Comparison of ENCODE assay signal across 8 mouse cellular contexts in genomic region chr6:83913710-83914109, GRCm38 (mm10). TPM values are rescaled to one million over a fixed set of nuclear protein-coding genes. Genes with fewer than 3 reads are reported as not detected.
A peak's percentile ranks its signal among the peaks of the same experiment; 100 is the strongest.
DNase-seq lines count a peak whose midpoint lies in the region; ATAC-seq and TF ChIP-seq lines count a peak whose summit lies in the region.

No protein-coding gene starts in this region.

- H3K9ac ChIP-seq in kidney, postnatal 0 days (ENCODE audit: low read depth, low read length) = no peak overlapping the region
- H3K9ac ChIP-seq in forebrain, postnatal 0 days = no peak overlapping the region
- no peak overlapping the region for H3K9ac ChIP-seq in liver, embryonic 15.5 days

- 39% methylated on average over 4 of the region's 4 CpGs for WGBS in kidney, postnatal 0 days
- WGBS in forebrain, postnatal 0 days = 37% methylated on average over 4 of the region's 4 CpGs
- 21% methylated on average over 4 of the region's 4 CpGs for WGBS in liver, embryonic 15.5 days (ENCODE audit: insufficient replicate concordance)

- ATAC-seq in kidney, postnatal 0 days (replicated peaks; ENCODE audit: low FRiP score, low read depth) = peak; percentile 3; the same call in 1 of the 2 replicates
- peak; percentile 3; the same call in 1 of the 2 replicates for ATAC-seq in forebrain, postnatal 0 days
- no peak for ATAC-seq in liver, embryonic 15.5 days (ENCODE audit: insufficient read depth)

- H3K4me1 ChIP-seq in kidney, postnatal 0 days (replicated peaks; ENCODE audit: insufficient read depth, low read length) = no peaks in the 10 kb centered on the region
- no peaks in the 10 kb centered on the region for H3K4me1 ChIP-seq in forebrain, postnatal 0 days (ENCODE audit: insufficient read depth)
- peaks cover 6% of the 10 kb centered on the region for H3K4me1 ChIP-seq in liver, embryonic 15.5 days (replicated peaks)

- no peaks in the 10 kb centered on the region for H3K9me3 ChIP-seq in kidney, postnatal 0 days (replicated peaks; ENCODE audit: low read length)
- H3K9me3 ChIP-seq in forebrain, postnatal 0 days (ENCODE audit: low read length) = no peaks in the 10 kb centered on the region
- H3K9me3 ChIP-seq in liver, embryonic 15.5 days (replicated peaks) = no peaks in the 10 kb centered on the region

- no peaks in the 10 kb centered on the region for H3K36me3 ChIP-seq in kidney, postnatal 0 days (ENCODE audit: insufficient read depth, low read length)
- H3K36me3 ChIP-seq in forebrain, postnatal 0 days (ENCODE audit: insufficient read depth) = no peaks in the 10 kb centered on the region
- H3K36me3 ChIP-seq in liver, embryonic 15.5 days (replicated peaks) = no peaks in the 10 kb centered on the region

- H3K4me3 ChIP-seq in kidney, postnatal 0 days (replicated peaks; ENCODE audit: low read depth, low read length) = no peak overlapping the region
- H3K4me3 ChIP-seq in forebrain, postnatal 0 days (ENCODE audit: low read depth, low read length) = peak overlapping the region; percentile 98; the same call in 1 of the 2 replicates
- H3K4me3 ChIP-seq in liver, embryonic 15.5 days (replicated peaks) = peak overlapping the region; percentile 94

- H3K27me3 ChIP-seq in kidney, postnatal 0 days (ENCODE audit: insufficient read depth, low read length) = no peaks in the 10 kb centered on the region
- H3K27me3 ChIP-seq in forebrain, postnatal 0 days (ENCODE audit: insufficient read depth, low read length) = no peaks in the 10 kb centered on the region
- H3K27me3 ChIP-seq in liver, embryonic 15.5 days = 0 out of 2 replicates have a peak, but pooled peaks cover 4% of the 10 kb centered on the region

- TF ChIP-seq POLR2A in brain, embryonic 14.5 days (IDR thresholded peaks at IDR 0.05; ENCODE audit: borderline replicate concordance, extremely low read depth, insufficient read depth, insufficient read length, poor library complexity, severe bottlenecking) = no peak

- DNase-seq in kidney, postnatal 0 days (ENCODE audit: low spot score) = no peak
- no peak for DNase-seq in kidney, adult 18-20 months
- peak; percentile 24 for DNase-seq in brain, embryonic 14.5 days (ENCODE audit: low read depth)
- DNase-seq in forebrain, postnatal 0 days = no peak
- no peak for DNase-seq in right cerebral cortex, adult 2 months (ENCODE audit: low spot score in 2 of 2)
- DNase-seq in embryo, embryonic 9.5 days (ENCODE audit: extremely low spot score) = no peak
- no peak for DNase-seq in spleen, postnatal 14 days (ENCODE audit: low spot score in 2 of 2)

- no peak for TF ChIP-seq CTCF in kidney, postnatal 0 days (IDR thresholded peaks at IDR 0.05; ENCODE audit: low read depth)
- TF ChIP-seq CTCF in brain, embryonic 14.5 days (IDR thresholded peaks at IDR 0.05; ENCODE audit: borderline replicate concordance, extremely low read depth, insufficient read depth, insufficient read length) = no peak
- TF ChIP-seq CTCF in forebrain, postnatal 0 days (IDR thresholded peaks at IDR 0.05; ENCODE audit: low read depth) = no peak

- H3K27ac ChIP-seq in kidney, postnatal 0 days = no peak overlapping the region
- H3K27ac ChIP-seq in forebrain, postnatal 0 days (ENCODE audit: low read depth, low read length) = no peak overlapping the region
- H3K27ac ChIP-seq in liver, embryonic 15.5 days (replicated peaks) = no peak overlapping the region

- H3K4me2 ChIP-seq in kidney, postnatal 0 days (ENCODE audit: low read length) = peak overlapping the region; percentile 74; the same call in 1 of the 2 replicates
- peak overlapping the region; percentile 57 for H3K4me2 ChIP-seq in forebrain, postnatal 0 days (ENCODE audit: low read depth)
- peak overlapping the region; percentile 82 for H3K4me2 ChIP-seq in liver, embryonic 15.5 days

RNA-seq across cellular contexts. Expression of gene Zfp638, which starts 46.8 kb away (rescaled TPM):
- 44.5 and 49.0 TPM in 2 replicates for polyA plus RNA-seq in kidney, postnatal 0 days (2015; fragmentation: Nextera tagmentation; extraction: Ambion mirVana)
- polyA plus RNA-seq in brain, embryonic 14.5 days (2012; rRNA removed) = 62.6 and 75.9 TPM in 2 replicates
- total RNA-seq in forebrain, postnatal 0 days (2014; rRNA removed) = 123 and 143 TPM in 2 replicates
- 45.9 and 56.4 TPM in 2 replicates for polyA plus RNA-seq in forebrain, postnatal 0 days (2015; fragmentation: Nextera tagmentation; extraction: Ambion mirVana)
- polyA plus RNA-seq in liver, embryonic 15.5 days (2015; fragmentation: Nextera tagmentation; extraction: Ambion mirVana) = 14.5 and 16.8 TPM in 2 replicates
